Mouse (Mus musculus) CD4-positive, CD25-positive, alpha-beta regulatory T cell, adult 4 months (primary cell): ENCODE results near the gene Sdccag8. TPM values are rescaled to one million over a fixed set of nuclear protein-coding genes. Genes with fewer than 3 reads are reported as not detected.
"Not testable (repeated sequence)": the region's sequence is repeated elsewhere in the genome, so short reads cannot be mapped to it uniquely, and the experiment has no call there.

Source experiments
- ATAC-seq: one replicate; pipeline ENCODE4 v1.8.0; 2017
- polyA plus RNA-seq, 2 experiments: library from polyadenylated mRNA; unstranded; fragments of 100-300 nt; shearing (Covaris generic); gene quantifications; one replicate each; pipeline ENCODE4 v1.2.1; 2017

Gene Sdccag8
- polyA plus RNA-seq, 2 experiments from 2014 or later, result 25.3 to 25.5 TPM

DNA sequence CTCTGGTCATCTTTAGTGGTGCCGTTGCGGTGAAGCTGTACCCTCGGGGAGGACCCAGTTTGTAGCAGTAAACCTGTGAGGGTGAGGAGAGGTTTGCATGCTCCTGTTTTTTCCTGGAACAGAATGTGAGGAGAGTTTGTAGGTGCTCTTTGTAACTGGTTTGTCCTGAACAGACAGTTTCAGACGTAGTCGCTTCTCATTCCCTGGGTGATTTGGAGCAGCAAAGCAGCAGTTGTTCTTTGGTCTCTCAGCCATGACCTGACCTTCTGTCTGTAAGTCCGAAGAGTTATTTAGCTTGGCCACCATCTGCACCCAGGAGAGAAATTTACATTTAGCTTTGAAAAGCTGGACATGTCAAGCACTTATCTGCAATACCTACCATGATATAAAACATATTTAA is 65.2 kb downstream of the Sdccag8 start:
- ATAC-seq, result no peak

DNA sequence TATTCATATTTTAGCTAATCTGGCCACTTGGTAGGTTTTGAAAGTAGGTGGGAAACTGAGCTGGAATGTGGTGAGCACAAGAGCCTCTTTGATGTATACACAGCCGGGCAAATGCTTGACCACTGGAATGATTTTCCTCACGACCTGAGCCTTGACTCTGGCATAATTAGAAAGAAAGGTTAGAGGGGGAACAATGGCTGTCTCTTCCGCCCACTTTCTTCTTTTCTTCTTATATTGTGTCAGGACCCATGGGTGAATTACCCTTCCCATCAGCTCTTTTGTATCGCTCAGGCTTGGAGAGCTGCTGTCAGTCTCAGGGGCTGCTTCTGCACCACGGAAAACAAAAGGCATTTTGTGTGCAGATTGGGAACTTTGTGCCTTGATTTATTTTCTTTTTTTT is 65.6 kb downstream of the Sdccag8 start:
- no peak for ATAC-seq

DNA sequence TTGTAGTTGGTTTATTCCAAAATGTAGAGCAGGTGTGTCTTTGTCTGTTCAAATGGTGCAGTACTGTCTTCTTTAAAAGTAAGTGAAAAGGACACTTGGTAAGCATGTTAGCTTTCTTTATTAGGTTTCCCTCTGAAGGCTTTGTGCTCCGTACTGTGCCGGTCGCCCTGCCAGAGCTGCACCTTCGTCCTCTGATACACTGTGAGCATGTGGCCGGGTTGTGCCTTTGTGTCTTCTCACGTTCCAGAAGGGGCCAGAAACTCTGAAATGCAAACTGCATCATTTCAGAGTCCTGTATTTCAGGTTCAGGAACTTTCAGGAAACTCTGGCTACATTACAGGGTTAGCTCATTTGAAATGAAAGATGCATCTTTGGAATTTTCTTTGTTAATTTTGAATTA is 66.5 kb downstream of the Sdccag8 start:
- ATAC-seq, result no peak

DNA sequence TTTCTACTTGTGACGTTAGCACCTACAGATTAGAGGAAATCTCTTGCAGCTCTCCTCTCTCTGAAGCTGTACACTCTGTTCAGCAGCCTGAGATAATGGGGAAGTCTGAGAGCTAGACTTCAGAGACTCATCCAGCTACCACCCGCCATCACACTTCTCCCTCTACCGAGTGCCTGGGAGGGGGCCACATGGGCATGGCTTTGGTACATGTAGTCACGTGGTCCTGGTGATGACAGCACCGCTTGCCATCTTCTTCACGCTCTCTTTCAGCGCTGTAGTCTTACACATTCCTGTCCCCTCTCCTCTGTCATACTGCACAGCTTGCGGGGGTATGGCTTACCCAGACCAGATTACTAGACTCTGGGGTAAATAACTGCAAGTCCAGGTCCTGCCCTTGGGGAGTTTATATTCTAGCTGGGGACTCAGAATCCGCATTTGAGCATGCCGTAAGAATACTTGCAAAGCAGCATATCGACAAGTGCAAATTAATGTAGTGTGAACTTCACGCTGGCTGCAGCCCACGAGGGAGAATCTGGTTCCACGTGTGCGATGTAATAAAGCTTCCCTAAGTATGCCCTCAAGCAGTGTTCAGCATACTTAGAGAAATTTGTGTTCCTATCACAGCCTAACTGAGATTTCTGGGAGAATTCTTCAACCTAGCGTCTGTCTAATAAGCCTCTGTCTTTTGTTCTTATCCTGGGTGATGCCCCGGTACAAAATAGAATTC is 70.9 kb downstream of the Sdccag8 start:
- no peak for ATAC-seq

DNA sequence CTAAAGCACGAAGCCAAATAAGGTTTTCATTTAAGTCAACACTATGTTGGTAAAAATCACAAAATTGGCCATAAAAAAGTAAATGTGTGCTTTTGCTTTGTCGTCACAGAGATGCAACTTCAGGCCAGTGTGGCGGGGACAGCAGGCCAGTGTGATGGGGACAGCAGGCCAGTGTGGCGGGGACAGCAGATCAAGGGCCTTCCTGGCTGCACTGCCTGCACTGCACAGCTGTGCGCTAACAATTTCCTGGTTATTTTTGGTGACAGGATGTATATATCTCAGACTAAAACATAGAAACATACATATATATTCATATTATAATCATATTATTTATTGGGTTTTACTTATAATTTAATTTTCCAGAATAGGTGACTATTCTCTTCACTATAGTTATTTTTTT is 71.5 kb downstream of the Sdccag8 start:
- ATAC-seq, result no peak

DNA sequence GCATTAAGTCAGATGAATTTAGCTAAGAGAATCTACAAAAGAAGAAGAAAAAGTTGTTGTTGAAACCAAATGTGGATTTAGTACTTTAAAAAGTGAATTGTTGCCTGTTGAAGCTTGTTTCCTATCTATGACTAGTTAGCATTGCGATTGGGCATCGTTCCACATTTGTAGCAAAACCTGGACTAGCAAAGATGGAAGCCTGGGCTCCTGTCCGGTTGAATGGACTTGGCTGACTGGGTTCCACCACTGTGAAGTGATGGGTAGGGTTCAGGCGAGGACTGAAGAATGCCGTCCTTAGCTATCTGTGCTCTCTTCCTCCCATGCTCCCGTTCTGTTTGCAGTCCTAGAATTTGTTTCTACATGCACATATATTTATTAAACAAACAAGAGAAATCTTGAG is 89.3 kb downstream of the Sdccag8 start:
- ATAC-seq, result no peak

DNA sequence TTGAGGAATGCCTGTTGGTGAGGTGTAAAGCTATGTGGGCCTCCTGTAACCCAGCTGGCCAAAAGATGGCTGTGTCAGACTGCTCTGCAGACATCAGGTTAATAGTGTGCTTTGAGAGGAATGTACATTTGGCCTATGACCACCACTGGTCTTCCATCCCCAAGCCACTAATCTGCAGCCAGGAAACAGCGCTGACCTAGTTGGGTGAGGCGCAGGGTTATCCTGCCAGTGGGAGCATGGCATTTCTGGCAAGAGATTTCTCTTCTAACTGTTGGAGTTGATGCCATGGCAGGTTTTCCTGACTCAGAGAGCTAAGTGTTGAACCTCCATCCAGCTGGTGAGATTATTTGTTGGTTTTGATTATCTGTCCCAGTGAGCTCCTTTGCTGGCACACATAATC is 101.5 kb downstream of the Sdccag8 start:
- no peak for ATAC-seq

DNA sequence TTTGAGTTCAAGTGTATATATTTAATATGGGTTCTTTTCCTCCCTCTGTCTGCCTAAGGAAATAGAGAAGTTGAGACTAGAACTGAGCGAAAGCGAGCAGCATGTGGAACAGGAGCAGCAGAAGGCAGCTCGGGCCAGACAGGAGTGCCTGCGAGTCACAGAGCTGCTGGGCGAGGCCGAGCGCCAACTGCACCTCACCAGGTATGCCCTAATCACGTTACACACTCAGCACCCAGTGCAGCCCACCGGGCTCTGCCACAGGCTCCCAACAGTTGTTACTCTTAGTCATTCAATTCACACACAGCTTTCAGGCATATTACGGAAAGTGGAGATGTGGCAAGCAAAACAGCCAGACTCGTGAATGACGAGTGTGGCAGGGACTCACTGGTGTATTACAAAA is 105.0 kb downstream of the Sdccag8 start:
- no peak for ATAC-seq

DNA sequence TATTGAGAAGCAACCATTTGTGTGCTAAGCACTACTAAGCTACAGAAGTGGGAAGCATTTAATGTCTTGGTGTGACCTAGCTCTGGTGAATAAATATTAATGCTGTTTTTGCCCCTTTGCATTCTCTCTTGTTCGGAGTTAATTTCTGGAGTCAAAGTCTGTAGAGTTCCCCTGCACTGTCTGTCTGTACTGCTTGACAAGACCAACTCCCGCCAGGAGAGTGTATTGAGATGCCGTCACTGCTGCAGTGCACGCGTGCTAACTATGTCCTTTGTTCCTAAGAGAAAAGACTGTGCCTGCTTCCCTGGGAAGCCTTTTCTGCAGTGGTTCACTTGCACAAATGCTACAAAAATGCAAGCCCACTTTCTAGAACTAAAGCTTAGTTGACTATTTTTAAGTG is 108.4 kb downstream of the Sdccag8 start:
- no peak for ATAC-seq

DNA sequence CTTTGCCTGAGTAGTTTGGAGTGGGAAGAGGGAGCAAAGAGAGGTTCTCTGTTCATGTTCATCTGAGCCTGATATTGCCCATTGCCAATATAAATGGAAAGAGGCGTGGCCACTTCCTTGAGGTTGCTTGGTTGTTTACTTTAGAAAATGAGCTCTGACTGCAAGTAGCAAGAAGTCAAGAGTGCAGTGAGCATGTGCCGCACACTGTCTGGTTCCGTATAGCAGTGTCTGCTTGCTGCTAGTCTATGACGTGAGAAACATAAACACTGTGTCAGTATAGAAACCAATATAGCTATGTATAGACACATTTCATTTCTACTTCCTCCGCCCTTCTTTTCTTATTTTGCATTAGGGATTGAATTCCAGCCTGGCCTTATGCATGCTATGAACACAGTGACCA is 111.5 kb downstream of the Sdccag8 start:
- no peak for ATAC-seq

DNA sequence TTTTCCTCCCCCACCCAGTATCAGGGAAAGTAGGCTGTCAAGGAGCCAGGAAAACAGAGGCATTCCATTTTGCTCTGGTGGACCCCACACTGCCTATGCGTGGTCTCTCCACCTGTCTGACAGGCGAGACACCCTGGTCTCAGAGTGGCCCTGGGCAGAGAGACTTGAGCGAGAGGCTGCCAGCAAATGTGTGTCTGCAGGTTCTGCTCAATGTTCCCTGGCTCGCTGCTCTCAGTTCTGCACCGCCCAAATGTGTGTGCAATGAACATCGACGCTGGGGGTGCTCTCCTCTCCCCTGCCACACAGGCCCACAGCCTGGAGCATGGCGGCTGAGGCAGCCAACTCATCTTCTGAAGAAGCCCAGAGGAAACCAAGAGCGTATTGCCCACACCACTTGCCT is 112.9 kb downstream of the Sdccag8 start:
- no peak for ATAC-seq

DNA sequence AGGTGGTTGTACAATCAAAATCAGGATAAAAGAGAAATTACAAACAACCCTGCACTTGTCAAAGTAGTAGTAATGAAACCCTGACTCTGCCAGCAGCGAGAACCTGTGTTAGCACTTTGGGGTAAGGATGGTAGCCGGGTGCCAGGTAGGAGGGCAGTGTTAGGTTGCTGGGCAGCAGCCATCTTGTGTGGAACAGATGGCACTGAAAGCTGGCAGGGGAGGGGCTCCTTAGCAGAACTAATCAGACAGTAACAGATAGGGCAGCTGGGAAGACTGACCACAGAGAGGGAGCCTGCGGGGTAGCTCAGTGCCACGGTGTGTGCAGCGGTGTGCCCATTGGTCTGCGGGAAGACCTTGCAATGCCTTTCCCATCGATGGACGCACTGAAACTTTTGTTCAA is 115.2 kb downstream of the Sdccag8 start:
- ATAC-seq, result no peak

DNA sequence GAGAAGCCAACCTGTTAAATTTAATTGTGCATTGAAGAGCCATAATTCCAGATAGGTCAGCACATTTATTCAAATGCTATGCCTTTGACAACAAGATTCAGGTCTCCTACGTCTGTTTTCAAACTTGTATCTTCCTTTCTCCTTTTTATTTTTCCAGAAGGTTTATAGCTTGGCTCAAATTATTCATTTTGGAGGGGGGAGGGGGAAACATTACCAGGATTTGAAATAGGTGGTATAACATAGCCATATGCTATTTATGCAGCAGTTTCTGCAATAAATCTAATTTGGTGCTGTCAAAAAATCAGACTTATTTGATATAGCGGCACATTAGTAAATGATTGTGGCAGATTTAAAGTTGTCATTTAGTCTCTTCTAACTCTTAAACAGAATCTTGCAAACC is 116.1 kb downstream of the Sdccag8 start:
- ATAC-seq, result no peak

DNA sequence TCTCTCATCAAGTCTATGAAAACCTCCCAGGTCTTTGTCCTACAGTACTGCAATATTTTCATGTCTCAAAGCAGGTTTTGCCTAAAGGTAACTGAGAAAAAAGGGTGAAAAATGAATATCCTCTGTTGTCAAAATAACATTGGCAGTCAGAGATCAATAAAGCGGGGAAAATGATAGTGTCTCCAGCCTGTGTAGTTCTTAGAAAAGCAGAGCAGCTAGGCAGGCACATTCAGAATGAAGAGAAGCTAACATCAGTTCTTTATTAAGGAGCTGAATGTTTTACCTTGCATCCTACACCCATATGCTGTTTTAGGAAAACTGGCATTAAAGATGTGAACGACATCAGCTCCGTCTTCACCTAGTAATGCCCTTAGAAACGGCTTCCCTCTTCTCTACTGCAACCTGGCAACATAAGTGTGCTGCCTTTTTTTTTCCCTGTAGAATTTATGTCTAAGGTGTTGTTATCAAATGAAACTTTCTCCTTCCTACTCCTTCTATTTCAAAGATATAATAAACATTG is 116.6 kb downstream of the Sdccag8 start:
- ATAC-seq, result no peak

DNA sequence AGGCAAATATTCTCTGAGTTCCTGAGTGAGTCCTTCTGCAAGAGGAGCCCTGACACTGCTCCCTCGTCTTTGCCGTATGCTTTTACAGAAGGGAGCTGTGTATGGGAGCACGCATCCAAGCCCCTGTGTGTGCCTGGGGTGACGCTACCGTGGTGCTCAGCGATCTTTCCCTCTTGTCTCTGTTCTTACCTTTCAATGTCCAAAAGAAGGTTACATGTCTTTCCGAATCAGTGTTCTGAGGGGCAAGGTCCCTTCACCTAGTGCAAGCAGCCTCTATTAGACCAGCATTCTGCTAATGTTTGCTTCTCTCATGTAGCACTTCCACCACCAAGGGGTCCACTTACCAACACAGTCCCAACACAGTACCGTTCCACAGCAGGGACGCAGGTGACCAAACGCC is 117.1 kb downstream of the Sdccag8 start:
- no peak for ATAC-seq

DNA sequence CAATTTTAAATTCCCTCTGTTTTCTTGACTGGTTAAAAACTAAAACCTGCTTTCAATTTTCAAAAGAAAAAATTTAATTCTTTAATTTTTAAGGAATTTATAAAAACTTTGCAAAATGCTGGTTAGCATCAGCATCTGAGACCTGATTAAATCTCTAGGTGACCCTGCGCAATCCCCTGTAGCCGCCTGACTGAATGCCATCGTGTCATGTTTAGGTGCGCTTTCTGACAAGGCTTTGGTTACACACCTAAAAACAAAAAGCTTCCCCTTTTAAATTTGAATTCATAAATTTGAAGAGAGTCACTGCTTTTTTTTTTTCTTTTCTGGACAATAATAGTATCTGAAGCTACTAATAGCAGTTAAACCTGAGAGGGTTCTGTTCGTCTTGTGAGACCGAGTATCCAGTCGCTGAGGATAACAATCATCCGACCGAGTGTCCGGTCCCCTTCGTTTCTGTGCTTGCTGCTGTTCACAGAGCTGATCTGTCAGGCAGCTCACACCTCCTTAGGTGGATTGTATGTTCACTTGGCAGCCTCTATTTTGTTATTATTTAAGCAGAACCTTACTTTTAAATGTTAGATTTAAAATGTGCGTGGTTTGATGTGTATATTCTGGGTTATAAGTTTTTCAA is 118.0 kb downstream of the Sdccag8 start:
- no peak for ATAC-seq

DNA sequence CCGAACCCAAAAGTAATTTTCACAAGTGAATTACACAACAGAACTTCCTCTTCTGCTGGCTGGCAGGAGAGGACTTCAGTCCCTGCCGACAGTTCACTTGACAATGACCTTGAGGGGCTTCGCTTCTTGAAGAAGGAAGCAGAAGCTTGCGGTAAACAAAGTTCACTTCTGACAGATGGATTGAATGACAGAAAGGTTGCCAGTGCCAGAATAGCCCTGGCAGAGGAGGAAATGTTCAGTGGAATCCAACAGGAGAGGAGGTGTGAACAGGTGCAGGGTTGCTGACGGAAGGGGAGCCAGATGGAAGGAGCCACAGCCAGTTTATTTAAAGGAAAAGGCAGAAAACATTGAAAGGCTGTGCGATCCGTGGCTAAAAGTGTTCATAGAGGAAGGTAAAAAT is 118.9 kb downstream of the Sdccag8 start:
- no peak for ATAC-seq

DNA sequence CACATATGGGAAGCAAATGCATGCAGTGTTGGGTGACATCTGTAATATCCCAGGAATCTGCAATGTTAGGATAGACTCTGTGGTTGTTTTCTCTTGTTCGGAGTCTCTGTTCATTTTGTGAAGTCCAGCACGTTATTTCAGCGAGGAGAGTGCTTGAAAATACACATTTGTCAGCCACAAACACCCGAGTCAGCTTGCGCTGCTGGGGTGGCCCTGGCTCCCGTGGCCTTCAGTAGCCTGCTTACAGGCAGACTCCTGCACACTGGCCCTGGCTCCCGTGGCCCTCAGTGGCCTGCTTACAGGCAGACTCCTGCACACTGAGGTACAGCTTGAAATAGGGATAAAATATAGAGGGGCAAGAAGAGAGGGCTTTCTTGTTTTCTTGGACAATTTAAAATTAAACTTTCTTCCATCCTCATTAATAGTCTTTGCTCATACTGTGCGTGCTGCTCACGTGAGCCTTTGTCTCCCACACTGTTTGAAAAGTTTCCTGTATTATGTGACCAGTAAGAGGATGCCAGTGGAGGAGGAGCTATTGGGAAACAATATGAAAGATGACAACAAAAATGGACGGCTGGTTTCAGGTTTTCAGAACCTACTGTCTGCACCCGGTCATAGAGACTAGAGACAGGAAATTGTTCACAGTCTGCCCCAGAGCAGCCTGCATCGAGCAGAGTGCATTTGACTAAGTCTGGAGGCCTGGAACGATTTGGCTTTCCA is 119.7 kb downstream of the Sdccag8 start:
- no peak for ATAC-seq

DNA sequence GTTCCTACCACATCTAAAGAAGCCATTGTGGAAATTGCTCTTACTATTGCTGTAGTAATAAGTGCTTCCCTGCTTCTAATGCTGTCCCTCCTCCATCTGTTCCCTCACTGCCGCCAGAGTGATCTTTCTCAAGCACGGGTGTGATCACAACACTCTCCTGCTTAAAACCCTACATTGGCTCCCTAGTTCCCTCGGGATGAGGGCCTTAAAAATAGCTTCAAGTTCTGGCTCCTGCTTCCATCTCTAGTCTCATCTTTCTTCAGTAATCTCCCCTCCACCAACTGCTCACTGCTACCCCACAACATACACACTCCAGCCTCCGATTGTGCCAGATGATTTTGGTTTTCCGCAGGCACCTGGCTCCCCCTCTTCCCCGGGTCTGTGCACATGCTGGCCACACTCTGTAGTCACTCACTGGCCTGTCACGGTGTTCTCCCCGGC is 125.5 kb downstream of the Sdccag8 start:
- ATAC-seq, result no peak

DNA sequence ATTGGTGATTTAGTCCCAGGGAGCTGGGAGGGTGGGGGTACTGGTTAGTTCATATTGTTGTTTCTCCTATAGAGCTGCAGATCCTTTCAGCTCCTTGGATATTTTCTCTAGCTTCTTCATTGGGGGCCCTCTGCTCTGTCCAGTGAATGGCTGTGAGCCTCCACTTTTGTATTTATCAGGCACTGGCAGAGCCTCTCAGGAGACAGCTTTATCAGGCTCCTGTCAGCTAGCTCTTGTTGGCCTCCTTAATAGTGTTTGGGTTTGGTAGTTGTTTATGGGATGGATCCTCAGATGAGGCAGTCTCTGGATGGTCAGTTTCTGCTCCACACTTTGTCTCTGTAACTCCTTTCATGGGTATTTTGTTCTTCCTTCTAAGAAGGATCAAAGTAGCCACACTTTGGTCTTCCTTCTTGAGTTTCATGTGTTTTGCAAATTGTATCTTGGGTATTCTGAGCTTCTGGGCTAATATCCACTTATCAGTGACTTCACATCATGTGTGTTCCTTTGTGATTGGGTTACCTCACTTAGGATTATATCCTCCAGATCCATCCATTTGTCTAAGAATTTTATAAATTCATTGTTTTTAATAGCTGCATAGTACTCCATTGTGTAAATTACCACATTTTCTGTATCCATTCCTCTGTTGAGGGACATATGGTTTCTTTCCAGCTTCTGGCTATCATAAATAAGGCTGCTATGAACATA is 127.0 kb downstream of the Sdccag8 start:
- not testable (repeated sequence) for ATAC-seq

DNA sequence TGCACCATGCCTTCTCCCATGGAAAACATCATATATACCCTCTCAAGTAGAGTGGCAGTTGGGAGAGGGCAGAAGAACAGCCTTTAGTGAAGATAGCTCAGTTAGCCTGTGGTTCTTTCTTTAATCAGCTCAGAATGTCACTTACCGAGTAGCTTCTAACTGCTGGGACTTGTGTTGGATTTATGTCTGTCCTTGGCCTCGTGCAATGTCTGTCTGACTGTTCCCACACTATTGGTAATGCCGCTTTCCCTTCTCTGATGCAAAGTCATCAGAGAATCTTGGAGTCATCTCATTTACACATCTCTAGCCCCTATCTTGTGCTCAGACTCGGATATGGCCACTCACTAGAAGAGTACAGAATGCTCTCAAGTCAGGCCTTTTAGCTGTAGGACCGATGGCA is 128.7 kb downstream of the Sdccag8 start:
- ATAC-seq, result no peak

DNA sequence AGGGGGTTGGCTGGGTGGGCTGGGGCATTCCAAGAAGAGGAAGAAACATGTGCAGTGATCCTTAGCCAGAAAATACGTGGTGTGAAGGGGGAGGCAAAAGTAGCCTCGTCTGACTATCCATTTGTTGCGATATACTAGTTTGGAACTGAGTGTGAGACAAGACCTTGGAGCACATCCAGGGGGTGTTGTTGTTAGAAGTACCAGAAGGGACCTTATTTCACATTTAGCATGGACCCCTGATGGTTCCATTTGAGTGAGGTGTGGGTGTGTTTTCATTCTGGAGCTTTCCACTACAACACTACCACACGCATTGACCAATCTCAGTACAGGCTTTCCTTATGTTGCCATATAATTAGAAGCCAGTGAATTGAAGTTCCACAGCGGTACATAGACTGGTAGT is 129.5 kb downstream of the Sdccag8 start:
- ATAC-seq, result no peak
